In the genomic region with DNA sequence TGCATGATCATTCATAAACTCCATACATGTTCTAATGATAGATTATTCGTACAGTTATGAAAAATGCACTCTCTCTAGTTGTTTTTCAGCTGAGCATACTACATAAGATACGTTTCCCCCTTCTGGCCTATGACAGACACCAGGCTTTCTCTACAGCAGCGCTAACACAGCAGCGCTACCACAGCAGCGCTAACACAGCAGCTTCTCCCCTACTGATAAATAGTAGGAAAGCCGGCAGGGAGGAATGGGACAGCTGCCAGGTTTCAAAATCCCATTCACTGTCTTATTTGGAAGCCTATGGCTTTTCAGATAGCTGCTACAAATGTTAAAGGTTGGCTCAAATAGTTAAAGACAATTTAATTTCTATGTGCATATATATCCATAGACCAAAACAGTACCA, we compare ENCODE assay signal across 11 mouse cellular contexts.
DNase-seq lines count a peak whose midpoint lies in the region; ATAC-seq and TF ChIP-seq lines count a peak whose summit lies in the region.
"Had no signal": no experiment of that assay in that cellular context is flagged by ENCODE, and none has a peak within 500 bp of the region (broad histone marks: within the 10 kb centered on the region; RNA-seq: fewer than 3 reads in every experiment).

No protein-coding gene starts in this region.

- H3K9ac ChIP-seq in heart, embryonic 15.5 days = no peak overlapping the region
- H3K9ac ChIP-seq in liver, embryonic 12.5 days = no peak overlapping the region
- H3K9ac ChIP-seq: kidney, embryonic 15.5 days; liver, embryonic 13.5 days had no signal

- peaks cover 29% of the 10 kb centered on the region for H3K4me1 ChIP-seq in heart, embryonic 15.5 days (replicated peaks)
- no peaks in the 10 kb centered on the region for H3K4me1 ChIP-seq in lung, adult 2 months (ENCODE audit: control insufficient read depth, insufficient read depth, low read length)
- no peaks in the 10 kb centered on the region for H3K4me1 ChIP-seq in liver, embryonic 12.5 days
- H3K4me1 ChIP-seq: kidney, embryonic 15.5 days; liver, embryonic 13.5 days had no signal

- peaks cover 24% of the 10 kb centered on the region for H3K36me3 ChIP-seq in heart, embryonic 15.5 days
- H3K36me3 ChIP-seq in liver, embryonic 12.5 days = peaks cover 51% of the 10 kb centered on the region

- H3K4me3 ChIP-seq in heart, embryonic 15.5 days = no peak overlapping the region
- no peak overlapping the region for H3K4me3 ChIP-seq in lung, adult 2 months (replicated peaks; ENCODE audit: extremely low read depth, low read depth, low read length)
- no peak overlapping the region for H3K4me3 ChIP-seq in liver, embryonic 12.5 days
- H3K4me3 ChIP-seq: kidney, embryonic 15.5 days; liver, embryonic 13.5 days had no signal

- no peak for TF ChIP-seq POLR2A in lung, adult 2 months (IDR thresholded peaks at IDR 0.05; ENCODE audit: borderline replicate concordance, extremely low read depth, low read depth, low read length)

- no peaks in the 10 kb centered on the region for H3K9me3 ChIP-seq in heart, embryonic 15.5 days (replicated peaks)
- H3K9me3 ChIP-seq in liver, embryonic 12.5 days (replicated peaks) = no peaks in the 10 kb centered on the region
- H3K9me3 ChIP-seq: kidney, embryonic 15.5 days; liver, embryonic 13.5 days had no signal

- no peaks in the 10 kb centered on the region for H3K27me3 ChIP-seq in heart, embryonic 15.5 days
- H3K27me3 ChIP-seq in liver, embryonic 12.5 days (replicated peaks) = no peaks in the 10 kb centered on the region
- H3K27me3 ChIP-seq: kidney, embryonic 15.5 days; liver, embryonic 13.5 days had no signal

- H3K27ac ChIP-seq in heart, embryonic 15.5 days = peak overlapping the region; percentile 65
- H3K27ac ChIP-seq in liver, embryonic 12.5 days = no peak overlapping the region
- H3K27ac ChIP-seq: kidney, embryonic 15.5 days; liver, embryonic 13.5 days had no signal

- H3K4me2 ChIP-seq in heart, embryonic 15.5 days = peak overlapping the region; percentile 33
- H3K4me2 ChIP-seq in liver, embryonic 12.5 days = no peak overlapping the region
- H3K4me2 ChIP-seq: kidney, embryonic 15.5 days; liver, embryonic 13.5 days had no signal

- DNase-seq in cerebellum, adult 18-20 months = peak; percentile 22 to 30
- no peak for DNase-seq in cerebellum, adult 11 months
- no peak for DNase-seq in heart, adult 8-10 months (ENCODE audit: low spot score)
- peak; percentile 47 for DNase-seq in lung, postnatal 10 days
- no peak for DNase-seq in lung, adult 2 months
- DNase-seq in heart, postnatal 4 days = peak; percentile 70
- DNase-seq: gastrocnemius, postnatal 36 days; liver, embryonic 13.5 days had no signal

- no peak for TF ChIP-seq CTCF in lung, adult 2 months (IDR thresholded peaks at IDR 0.05; ENCODE audit: insufficient read depth, low read length)

- ATAC-seq in heart, embryonic 15.5 days (replicated peaks; ENCODE audit: insufficient number of reproducible peaks, insufficient read depth, low FRiP score, low read depth) = peak; percentile 67; the same call in 1 of the 2 replicates
- no peak for ATAC-seq in liver, embryonic 12.5 days

- 11% methylated on average over 6 of the region's 6 CpGs for WGBS in heart, embryonic 15.5 days
- WGBS in lung, adult 2 months = 59% methylated on average over 6 of the region's 6 CpGs
- WGBS in liver, embryonic 12.5 days (ENCODE audit: insufficient replicate concordance) = 81% methylated on average over 6 of the region's 6 CpGs

Comparison
In these comparisons a context has a peak if more than half of its experiments do, and no peak if none do; other contexts are left out.
1. DNase-seq: peak in cerebellum, adult 18-20 months (2 of 2), lung, postnatal 10 days (single experiment) and heart, postnatal 4 days (single experiment); none in cerebellum, adult 11 months (single experiment), heart, adult 8-10 months (single experiment) and lung, adult 2 months (single experiment).